Mouse (Mus musculus) C2C12 (cell line): ENCODE data around the gene Tcte1. TPM values are rescaled to one million over a fixed set of nuclear protein-coding genes. Genes with fewer than 3 reads are reported as not detected.

Experiments
- H3K27me3 ChIP-seq: one replicate; pipeline ENCODE4 v1.6.1; 2011; ENCODE audit not compliant: control insufficient read depth, insufficient read depth, insufficient read length
- H3K36me3 ChIP-seq: one replicate; pipeline ENCODE4 v1.6.1; 2011; ENCODE audit not compliant: control insufficient read depth, insufficient read depth
- H3K4me3 ChIP-seq: one replicate; pipeline ENCODE4 v1.5.1; 2011; ENCODE audit warnings: mild to moderate bottlenecking, control low read depth; ENCODE audit not compliant: poor library complexity, insufficient read depth, severe bottlenecking
- H3K79me2 ChIP-seq: one replicate; pipeline ENCODE4 v1.6.1; 2011; ENCODE audit not compliant: control insufficient read depth, insufficient read depth
- H3K79me3 ChIP-seq: one replicate; pipeline ENCODE4 v1.6.1; 2011; ENCODE audit warnings: low read depth, control low read depth
- H3ac ChIP-seq: one replicate; pipeline ENCODE3; 2011; ENCODE audit warnings: low read depth; ENCODE audit not compliant: control insufficient read depth, insufficient read length
- CEBPB ChIP-seq: IDR thresholded peaks from one replicate; pipeline ENCODE4 v1.6.1; 2011; ENCODE audit warnings: low read depth, mild to moderate bottlenecking, control low read depth, moderate library complexity
- CTCF ChIP-seq: IDR thresholded peaks from one replicate; pipeline ENCODE4 v1.5.1; 2011; ENCODE audit not compliant: control insufficient read depth, insufficient read depth, insufficient read length
- FOSL1 ChIP-seq: IDR thresholded peaks from one replicate; pipeline ENCODE4 v1.8.0; 2011; ENCODE audit warnings: mild to moderate bottlenecking, low read length; ENCODE audit not compliant: poor library complexity, insufficient read depth, severe bottlenecking
- MAX ChIP-seq: IDR thresholded peaks from one replicate; pipeline ENCODE4 v1.6.1; 2011; ENCODE audit warnings: mild to moderate bottlenecking, control low read depth
- MYOD1 ChIP-seq: IDR thresholded peaks from one replicate; pipeline ENCODE4 v1.6.1; 2011; ENCODE audit warnings: low read depth; ENCODE audit not compliant: control insufficient read depth, insufficient read length
- MYOG ChIP-seq: IDR thresholded peaks from one replicate; pipeline ENCODE4 v1.6.1; 2011; ENCODE audit not compliant: control insufficient read depth, insufficient read length; ENCODE audit errors: extremely low read depth
- USF1 ChIP-seq: IDR thresholded peaks from one replicate; pipeline ENCODE4 v1.6.1; 2011; ENCODE audit warnings: low read depth, mild to moderate bottlenecking, control low read depth, moderate library complexity
- long read RNA-seq, 2 experiments: library from polyadenylated mRNA; unstranded; transcript quantifications; one replicate each; pipeline ENCODE4 v2.0.0; 2019 to 2020
- polyA plus RNA-seq: library from polyadenylated mRNA; unstranded; fragments of >200 nt; fragmentation: generic; extraction: Trizol; gene quantifications from one replicate; pipeline ENCODE4 v1.2.1, GENCODE M21; 2012; ENCODE audit warnings: missing spikeins

Gene Tcte1
- polyA plus RNA-seq: not detected
- long read RNA-seq, experiment 1: 0 reads
- long read RNA-seq, experiment 2: 0 reads

DNA sequence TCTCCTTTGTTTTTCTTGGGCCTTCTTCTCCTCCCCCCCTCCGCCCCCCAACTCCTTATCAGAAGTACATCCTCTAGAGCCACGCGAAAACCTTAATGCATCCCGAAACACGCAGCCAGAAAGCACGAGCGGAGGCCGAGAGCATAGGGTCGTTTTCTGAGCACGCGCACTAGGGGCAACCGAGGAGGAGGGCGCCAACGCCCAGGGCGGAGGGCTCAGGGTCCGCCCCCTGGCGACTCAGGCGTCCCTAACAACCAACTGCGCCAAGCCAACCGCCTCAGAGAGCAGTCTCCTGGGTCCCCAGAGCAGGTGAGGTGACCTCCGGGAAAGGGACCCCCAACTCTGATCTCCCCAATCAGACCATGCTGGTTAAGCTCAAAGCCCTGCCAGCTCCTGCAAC, at the start of gene Tcte1:
Gene Tcte1, plus strand, starts transcription at position 172 of the 400 bp plus-strand sequence.
- H3K36me3 ChIP-seq: no peaks in the 10 kb centered on the region
- H3K27me3 ChIP-seq: peaks cover 40% of the 10 kb centered on the region
- TF ChIP-seq CEBPB (no peak), MYOG (no peak), MYOD1 (no peak), CTCF (no peak), MAX (no peak), FOSL1 (no peak), USF1 (no peak)
- no peaks in the 10 kb centered on the region for H3K79me3 ChIP-seq
- no peak within 1 kb of the TSS for H3ac ChIP-seq
- no peak within 1 kb of the TSS for H3K4me3 ChIP-seq
- H3K79me2 ChIP-seq: no peaks in the 10 kb centered on the region

GRCm38 (mm10) chr17:45473667-45474066, 49.6 kb upstream of the Tcte1 start:
- Histone ChIP-seq H3K79me3 (no peaks in the 10 kb centered on the region), H3ac (no peak overlapping the region), H3K27me3 (no peaks in the 10 kb centered on the region), H3K4me3 (no peak overlapping the region), H3K79me2 (no peaks in the 10 kb centered on the region), H3K36me3 (no peaks in the 10 kb centered on the region)
- TF ChIP-seq MYOG (no peak), MAX (no peak), CEBPB (no peak), FOSL1 (no peak), USF1 (no peak), MYOD1 (no peak), CTCF (no peak)

DNA sequence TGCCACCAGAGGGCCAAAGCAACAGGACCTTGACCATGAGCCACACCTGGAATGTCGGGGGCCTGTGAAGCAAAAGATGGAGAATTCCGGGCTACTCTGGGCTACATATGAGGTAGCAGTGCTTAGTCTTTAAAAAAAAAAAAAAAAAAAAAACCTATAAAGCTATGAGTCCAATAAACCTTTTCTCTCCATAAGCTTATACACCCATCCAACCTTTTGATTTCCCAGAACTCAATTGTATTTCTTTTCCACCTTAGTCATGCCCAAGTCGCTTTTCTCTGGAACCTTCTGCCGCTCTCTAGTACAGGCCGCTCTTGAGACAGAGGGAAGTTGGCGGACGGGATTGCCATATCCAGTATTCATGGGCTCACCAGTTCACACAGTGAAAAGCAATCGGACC, 49.1 kb upstream of the Tcte1 start:
- TF ChIP-seq USF1 (no peak), CTCF (no peak), MYOD1 (no peak), MYOG (no peak), MAX (no peak), CEBPB (no peak), FOSL1 (no peak)
- Histone ChIP-seq H3ac (no peak overlapping the region), H3K79me3 (no peaks in the 10 kb centered on the region), H3K4me3 (no peak overlapping the region), H3K27me3 (no peaks in the 10 kb centered on the region), H3K36me3 (no peaks in the 10 kb centered on the region), H3K79me2 (no peaks in the 10 kb centered on the region)

- H3K36me3 ChIP-seq: no peaks in the 10 kb centered on the region
- no peak for TF ChIP-seq USF1
- TF ChIP-seq MYOD1: no peak
- no peak for TF ChIP-seq CTCF
- TF ChIP-seq MAX: no peak
- TF ChIP-seq CEBPB: no peak
- no peak for TF ChIP-seq MYOG
- no peak for TF ChIP-seq FOSL1
- no peak within 1 kb of the TSS for H3K4me3 ChIP-seq
- no peaks in the 10 kb centered on the region for H3K79me3 ChIP-seq
- H3K79me2 ChIP-seq: no peaks in the 10 kb centered on the region
- H3K27me3 ChIP-seq: no peaks in the 10 kb centered on the region
- peak within 1 kb of the TSS; percentile 30 for H3ac ChIP-seq
These were observed 48.4 kb upstream of the Tcte1 start, which contains the start of gene Spats1 for GRCm38 (mm10) chr17:45474669-45475465. Spats1 (minus strand) TSS chr17:45475415.

DNA sequence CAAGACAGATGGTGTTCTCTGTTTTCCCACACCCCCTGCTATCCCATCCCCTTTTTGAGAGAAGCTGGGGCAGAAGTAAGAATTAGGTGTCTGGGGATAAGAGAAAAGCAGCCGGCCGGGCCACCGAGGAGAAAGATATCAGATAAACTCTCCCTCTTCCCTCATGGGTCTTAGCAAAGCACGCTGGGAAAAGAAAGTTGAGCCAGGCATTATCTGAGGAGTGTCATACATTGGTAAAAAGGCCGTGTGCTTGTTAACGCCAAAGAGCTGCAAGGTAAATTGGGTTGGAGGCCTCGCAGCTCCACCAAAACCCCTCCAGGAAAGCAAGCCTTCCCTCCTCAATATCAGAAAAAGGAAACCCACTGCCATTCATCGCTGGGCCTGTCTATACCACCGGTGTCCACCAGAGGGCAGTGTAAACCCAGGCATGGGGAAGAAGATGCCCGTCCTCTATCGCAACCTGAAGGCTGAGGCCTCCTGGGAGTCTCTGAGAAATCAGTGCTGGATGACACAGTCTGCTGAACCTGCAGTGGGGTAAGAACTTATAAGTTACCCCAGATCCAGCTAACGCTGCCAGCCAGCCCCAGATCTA, 44.9 kb upstream of the Tcte1 start:
- Histone ChIP-seq H3K79me3 (no peaks in the 10 kb centered on the region), H3K79me2 (no peaks in the 10 kb centered on the region), H3K36me3 (no peaks in the 10 kb centered on the region), H3K27me3 (no peaks in the 10 kb centered on the region), H3ac (no peak overlapping the region), H3K4me3 (no peak overlapping the region)
- TF ChIP-seq CTCF: peak; percentile 85
- no peak for TF ChIP-seq MAX

- no peak for TF ChIP-seq MYOG
- no peak for TF ChIP-seq USF1
- no peak for TF ChIP-seq CTCF
- no peak for TF ChIP-seq CEBPB
- TF ChIP-seq MAX: no peak
- TF ChIP-seq MYOD1: no peak
- TF ChIP-seq FOSL1: no peak
- no peak overlapping the region for H3K4me3 ChIP-seq
- H3K36me3 ChIP-seq: no peaks in the 10 kb centered on the region
- H3K27me3 ChIP-seq: peaks cover 6% of the 10 kb centered on the region
- no peaks in the 10 kb centered on the region for H3K79me2 ChIP-seq
- H3ac ChIP-seq: no peak overlapping the region
- H3K79me3 ChIP-seq: no peaks in the 10 kb centered on the region
These were observed 42.8 kb upstream of the Tcte1 start for GRCm38 (mm10) chr17:45480429-45480828.
